Mouse (Mus musculus): Measurements from ENCODE around the gene Pex6. TPM values are rescaled to one million over a fixed set of nuclear protein-coding genes. Genes with fewer than 3 reads are reported as not detected.

The Pex6 gene
- polyA plus RNA-seq, 1 experiment from 2014 or later: 28.7 TPM

GRCm38 (mm10) chr17:46725731-46726645, 14.7 kb downstream of the Pex6 start:
- Histone ChIP-seq H3K4me3 (replicated peaks) (no peak overlapping the region), H3K27me3 (peaks cover 21% of the 10 kb centered on the region), H3K4me1 (no peaks in the 10 kb centered on the region), H3K36me3 (replicated peaks) (peaks cover 22% of the 10 kb centered on the region), H3K27ac (no peak overlapping the region), H3K9ac (no peak overlapping the region), H3K9me3 (no peaks in the 10 kb centered on the region), H3K4me2 (no peak overlapping the region)
- WGBS: 94% methylated on average over 26 of the region's 26 CpGs
- ATAC-seq (ENCODE audit: low FRiP score): no peak

GRCm38 (mm10) chr17:46727271-46727670, 16.0 kb downstream of the Pex6 start:
- ATAC-seq (ENCODE audit: low FRiP score): no peak
- 95% methylated on average over 11 of the region's 11 CpGs for WGBS
- H3K27me3 ChIP-seq: peaks cover 21% of the 10 kb centered on the region
- no peak overlapping the region for H3K4me3 ChIP-seq (replicated peaks)
- no peak overlapping the region for H3K9ac ChIP-seq
- H3K4me1 ChIP-seq: no peaks in the 10 kb centered on the region
- H3K36me3 ChIP-seq (replicated peaks): peaks cover 17% of the 10 kb centered on the region
- H3K4me2 ChIP-seq: no peak overlapping the region
- no peak overlapping the region for H3K27ac ChIP-seq
- no peaks in the 10 kb centered on the region for H3K9me3 ChIP-seq

GRCm38 (mm10) chr17:46728021-46728420, 16.8 kb downstream of the Pex6 start:
- ATAC-seq (ENCODE audit: low FRiP score): no peak
- H3K9ac ChIP-seq: no peak overlapping the region
- no peak overlapping the region for H3K4me3 ChIP-seq (replicated peaks)
- WGBS: 35% methylated on average over 6 of the region's 6 CpGs
- no peaks in the 10 kb centered on the region for H3K4me1 ChIP-seq
- no peak overlapping the region for H3K4me2 ChIP-seq
- H3K36me3 ChIP-seq (replicated peaks): peaks cover 13% of the 10 kb centered on the region
- no peak overlapping the region for H3K27ac ChIP-seq
- peaks cover 21% of the 10 kb centered on the region for H3K27me3 ChIP-seq
- no peaks in the 10 kb centered on the region for H3K9me3 ChIP-seq

- no peak overlapping the region for H3K4me2 ChIP-seq
- H3K4me3 ChIP-seq (replicated peaks): no peak overlapping the region
- H3K36me3 ChIP-seq (replicated peaks): peaks cover 9% of the 10 kb centered on the region
- no peaks in the 10 kb centered on the region for H3K9me3 ChIP-seq
- 52% methylated on average over 11 of the region's 11 CpGs for WGBS
- H3K9ac ChIP-seq: no peak overlapping the region
- no peak overlapping the region for H3K27ac ChIP-seq
- no peak for ATAC-seq (ENCODE audit: low FRiP score)
- H3K27me3 ChIP-seq: peaks cover 21% of the 10 kb centered on the region
- H3K4me1 ChIP-seq: no peaks in the 10 kb centered on the region
Measured at GRCm38 (mm10) chr17:46728496-46728895, 17.2 kb downstream of the Pex6 start.

GRCm38 (mm10) chr17:46728904-46729318, 17.6 kb downstream of the Pex6 start, which contains the start of gene Gnmt:
Gene Gnmt (minus strand): TSS chr17:46729168.
- H3K36me3 ChIP-seq (replicated peaks): peaks cover 9% of the 10 kb centered on the region
- H3K4me2 ChIP-seq: peak within 1 kb of the TSS; percentile 11; the same call in 1 of the 2 replicates
- no peak for ATAC-seq (ENCODE audit: low FRiP score)
- no peaks in the 10 kb centered on the region for H3K9me3 ChIP-seq
- no peak within 1 kb of the TSS for H3K4me3 ChIP-seq (replicated peaks)
- H3K27ac ChIP-seq: no peak within 1 kb of the TSS
- H3K9ac ChIP-seq: no peak within 1 kb of the TSS
- H3K4me1 ChIP-seq: no peaks in the 10 kb centered on the region
- 19% methylated on average over 23 of the region's 24 CpGs for WGBS
- H3K27me3 ChIP-seq: peaks cover 21% of the 10 kb centered on the region

GRCm38 (mm10) chr17:46734055-46734454, 22.8 kb downstream of the Pex6 start:
- ATAC-seq (ENCODE audit: low FRiP score): no peak
- 90% methylated on average over 3 of the region's 3 CpGs for WGBS
- Histone ChIP-seq H3K4me1 (no peaks in the 10 kb centered on the region), H3K27ac (no peak overlapping the region), H3K9ac (no peak overlapping the region), H3K36me3 (replicated peaks) (peaks cover 34% of the 10 kb centered on the region), H3K4me2 (no peak overlapping the region), H3K9me3 (no peaks in the 10 kb centered on the region), H3K27me3 (peaks cover 8% of the 10 kb centered on the region), H3K4me3 (replicated peaks) (no peak overlapping the region)

- H3K36me3 ChIP-seq (replicated peaks): peaks cover 34% of the 10 kb centered on the region
- H3K9me3 ChIP-seq: no peaks in the 10 kb centered on the region
- no peaks in the 10 kb centered on the region for H3K4me1 ChIP-seq
- no peaks in the 10 kb centered on the region for H3K27me3 ChIP-seq
- ATAC-seq (ENCODE audit: low FRiP score): no peak
- WGBS: 87% methylated on average over 7 of the region's 7 CpGs
- H3K9ac ChIP-seq: no peak overlapping the region
- H3K4me2 ChIP-seq: no peak overlapping the region
- no peak overlapping the region for H3K27ac ChIP-seq
- no peak overlapping the region for H3K4me3 ChIP-seq (replicated peaks)
Measured at GRCm38 (mm10) chr17:46735287-46735686, 24.0 kb downstream of the Pex6 start.

- no peak overlapping the region for H3K9ac ChIP-seq
Measured at GRCm38 (mm10) chr17:46736160-46736559, 24.9 kb downstream of the Pex6 start.

GRCm38 (mm10) chr17:46741305-46741704, 30.0 kb downstream of the Pex6 start:
- no peak overlapping the region for H3K9ac ChIP-seq
- no peaks in the 10 kb centered on the region for H3K27me3 ChIP-seq
- H3K4me2 ChIP-seq: no peak overlapping the region
- H3K9me3 ChIP-seq: no peaks in the 10 kb centered on the region
- peaks cover 55% of the 10 kb centered on the region for H3K36me3 ChIP-seq (replicated peaks)
- no peak overlapping the region for H3K4me3 ChIP-seq (replicated peaks)
- H3K4me1 ChIP-seq: no peaks in the 10 kb centered on the region
- ATAC-seq (ENCODE audit: low FRiP score): no peak
- 94% methylated on average over 6 of the region's 6 CpGs for WGBS
- H3K27ac ChIP-seq: no peak overlapping the region

More at GRCm38 (mm10) chr17:46736160-46736559, 24.9 kb downstream of the Pex6 start:
- H3K9me3 ChIP-seq: no peaks in the 10 kb centered on the region
- H3K27ac ChIP-seq: no peak overlapping the region
- WGBS: 60% methylated on average over 10 of the region's 10 CpGs
- H3K4me1 ChIP-seq: no peaks in the 10 kb centered on the region
- no peak for ATAC-seq (ENCODE audit: low FRiP score)
- peaks cover 36% of the 10 kb centered on the region for H3K36me3 ChIP-seq (replicated peaks)
- no peaks in the 10 kb centered on the region for H3K27me3 ChIP-seq
- no peak overlapping the region for H3K4me3 ChIP-seq (replicated peaks)
- H3K4me2 ChIP-seq: no peak overlapping the region

- H3K36me3 ChIP-seq (replicated peaks): peaks cover 61% of the 10 kb centered on the region
- 88% methylated on average over 9 of the region's 9 CpGs for WGBS
- no peak for ATAC-seq (ENCODE audit: low FRiP score)
Measured at GRCm38 (mm10) chr17:46742986-46743385, 31.7 kb downstream of the Pex6 start.

GRCm38 (mm10) chr17:46745506-46745905, 34.2 kb downstream of the Pex6 start:
- no peak overlapping the region for H3K27ac ChIP-seq
- H3K36me3 ChIP-seq (replicated peaks): peaks cover 53% of the 10 kb centered on the region
- H3K4me1 ChIP-seq: 0 out of 2 replicates have a peak, but pooled peaks cover 4% of the 10 kb centered on the region
- no peak for ATAC-seq (ENCODE audit: low FRiP score)
- no peak overlapping the region for H3K4me3 ChIP-seq (replicated peaks)
- H3K27me3 ChIP-seq: no peaks in the 10 kb centered on the region
- no peaks in the 10 kb centered on the region for H3K9me3 ChIP-seq
- WGBS: 80% methylated on average over 2 of the region's 2 CpGs
- no peak overlapping the region for H3K9ac ChIP-seq
- H3K4me2 ChIP-seq: no peak overlapping the region

More at GRCm38 (mm10) chr17:46742986-46743385, 31.7 kb downstream of the Pex6 start:
- no peaks in the 10 kb centered on the region for H3K4me1 ChIP-seq
- no peaks in the 10 kb centered on the region for H3K27me3 ChIP-seq
- H3K27ac ChIP-seq: no peak overlapping the region
- H3K4me3 ChIP-seq (replicated peaks): no peak overlapping the region
- no peak overlapping the region for H3K9ac ChIP-seq
- H3K4me2 ChIP-seq: no peak overlapping the region
- no peaks in the 10 kb centered on the region for H3K9me3 ChIP-seq

- 89% methylated on average over 8 of the region's 8 CpGs for WGBS
- H3K27me3 ChIP-seq: no peaks in the 10 kb centered on the region
- ATAC-seq (ENCODE audit: low FRiP score): no peak
- no peaks in the 10 kb centered on the region for H3K9me3 ChIP-seq
- H3K4me3 ChIP-seq (replicated peaks): no peak overlapping the region
- H3K27ac ChIP-seq: no peak overlapping the region
- H3K9ac ChIP-seq: no peak overlapping the region
- H3K4me1 ChIP-seq: peaks cover 15% of the 10 kb centered on the region
- H3K36me3 ChIP-seq (replicated peaks): peaks cover 42% of the 10 kb centered on the region
- H3K4me2 ChIP-seq: no peak overlapping the region
Measured at GRCm38 (mm10) chr17:46747234-46747633, 36.0 kb downstream of the Pex6 start.

- Histone ChIP-seq H3K27ac (no peak overlapping the region), H3K9ac (no peak overlapping the region), H3K4me1 (peaks cover 20% of the 10 kb centered on the region), H3K4me2 (no peak overlapping the region), H3K9me3 (no peaks in the 10 kb centered on the region), H3K36me3 (replicated peaks) (peaks cover 36% of the 10 kb centered on the region), H3K4me3 (replicated peaks) (no peak overlapping the region), H3K27me3 (no peaks in the 10 kb centered on the region)
- WGBS: 93% methylated on average over 2 of the region's 2 CpGs
- no peak for ATAC-seq (ENCODE audit: low FRiP score)
Measured at GRCm38 (mm10) chr17:46747806-46748205, 36.5 kb downstream of the Pex6 start.

Data from forebrain, embryonic 12.5 days (tissue).